Comparison of ENCODE assay signal across 25 mouse cellular contexts in the genomic region with DNA sequence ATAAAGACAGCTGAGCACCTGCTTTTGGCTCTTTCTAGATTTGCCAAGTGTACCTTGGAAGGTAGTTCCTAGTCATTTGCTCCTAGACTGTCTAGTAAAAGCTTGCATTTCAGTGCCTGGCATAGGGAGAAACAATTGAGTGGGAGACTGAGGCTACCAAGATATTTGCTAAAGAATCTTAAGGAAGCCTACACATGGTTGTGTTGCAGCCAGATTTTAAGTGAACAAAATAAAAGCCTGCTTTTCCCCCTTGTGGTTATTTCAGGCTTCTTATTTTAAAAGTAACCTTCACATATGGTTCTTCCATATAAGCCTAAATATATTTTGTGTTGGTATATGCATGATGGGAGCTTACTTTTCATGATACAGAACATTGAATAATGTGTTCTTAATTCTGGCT. TPM values are rescaled to one million over a fixed set of nuclear protein-coding genes. Genes with fewer than 3 reads are reported as not detected.
DNase-seq lines count a peak whose midpoint lies in the region; ATAC-seq and TF ChIP-seq lines count a peak whose summit lies in the region.
"Had no signal": no experiment of that assay in that cellular context is flagged by ENCODE, and none has a peak within 500 bp of the region (broad histone marks: within the 10 kb centered on the region; RNA-seq: fewer than 3 reads in every experiment).

No protein-coding gene starts in this region.

- ATAC-seq in hindbrain, embryonic 14.5 days (ENCODE audit: low FRiP score): no peak
- no peak for ATAC-seq in hindbrain, embryonic 11.5 days (ENCODE audit: low FRiP score)
- no peak for ATAC-seq in midbrain, embryonic 16.5 days
- no peak for ATAC-seq in midbrain, embryonic 14.5 days (ENCODE audit: low FRiP score, low TSS enrichment)
- no peak for ATAC-seq in neural tube, embryonic 15.5 days (ENCODE audit: low FRiP score)
- ATAC-seq in monocyte, adult 5-6 weeks (replicated peaks; ENCODE audit: insufficient number of reproducible peaks, low FRiP score, low TSS enrichment, poor library complexity, severe bottlenecking): no peak
- ATAC-seq: activated CD4-positive, CD25-positive, alpha-beta regulatory T cell, adult 4 months; forebrain, embryonic 13.5 days; forebrain, postnatal 0 days; inflammation-experienced regulatory T-cells, adult 6 months; Patski had no signal

- H3K9ac ChIP-seq in hindbrain, embryonic 14.5 days: no peak overlapping the region
- H3K9ac ChIP-seq in hindbrain, embryonic 11.5 days (ENCODE audit: low read depth, low read length): no peak overlapping the region
- no peak overlapping the region for H3K9ac ChIP-seq in midbrain, embryonic 16.5 days (ENCODE audit: low read depth, low read length)
- no peak overlapping the region for H3K9ac ChIP-seq in midbrain, embryonic 14.5 days (replicated peaks; ENCODE audit: low read length)
- no peak overlapping the region for H3K9ac ChIP-seq in neural tube, embryonic 15.5 days (replicated peaks)
- H3K9ac ChIP-seq: forebrain, embryonic 13.5 days; forebrain, postnatal 0 days had no signal

- peaks cover 7% of the 10 kb centered on the region; the same call in 1 of the 2 replicates for H3K4me1 ChIP-seq in hindbrain, embryonic 14.5 days (replicated peaks; ENCODE audit: control insufficient read depth, insufficient read depth, low read length)
- no peaks in the 10 kb centered on the region for H3K4me1 ChIP-seq in hindbrain, embryonic 11.5 days (replicated peaks; ENCODE audit: control insufficient read depth, insufficient read depth, low read length)
- peaks cover 8% of the 10 kb centered on the region; the same call in 1 of the 2 replicates for H3K4me1 ChIP-seq in midbrain, embryonic 16.5 days (ENCODE audit: control insufficient read depth, insufficient read depth, low read length)
- H3K4me1 ChIP-seq in midbrain, embryonic 14.5 days (ENCODE audit: control insufficient read depth, insufficient read depth, low read length): peaks cover 27% of the 10 kb centered on the region
- peaks cover 17% of the 10 kb centered on the region; the same call in 1 of the 2 replicates for H3K4me1 ChIP-seq in neural tube, embryonic 15.5 days

- H3K4me2 ChIP-seq in hindbrain, embryonic 14.5 days (replicated peaks): peak overlapping the region; percentile 95
- H3K4me2 ChIP-seq in hindbrain, embryonic 11.5 days (replicated peaks; ENCODE audit: low read depth, low read length): no peak overlapping the region
- H3K4me2 ChIP-seq in midbrain, embryonic 16.5 days (ENCODE audit: low read length): peak overlapping the region; percentile 24; the same call in 1 of the 2 replicates
- H3K4me2 ChIP-seq in midbrain, embryonic 14.5 days (ENCODE audit: low read length): no peak overlapping the region
- peak overlapping the region; percentile 93 for H3K4me2 ChIP-seq in neural tube, embryonic 15.5 days
- H3K4me2 ChIP-seq: forebrain, embryonic 13.5 days had no signal

- no peak overlapping the region for H3K27ac ChIP-seq in hindbrain, embryonic 14.5 days
- H3K27ac ChIP-seq in hindbrain, embryonic 11.5 days (ENCODE audit: low read depth, low read length): no peak overlapping the region
- H3K27ac ChIP-seq in layer of hippocampus, adult 2 months: peak overlapping the region; percentile 95
- no peak overlapping the region for H3K27ac ChIP-seq in midbrain, embryonic 16.5 days (ENCODE audit: low read length)
- no peak overlapping the region for H3K27ac ChIP-seq in midbrain, embryonic 14.5 days (replicated peaks; ENCODE audit: low read depth, low read length)
- H3K27ac ChIP-seq in neural tube, embryonic 15.5 days (replicated peaks): no peak overlapping the region
- H3K27ac ChIP-seq: embryonic facial prominence, embryonic 10.5 days; forebrain, embryonic 13.5 days; heart, embryonic 10.5 days had no signal

- no peak for DNase-seq in hindbrain, embryonic 14.5 days (ENCODE audit: low spot score)
- DNase-seq in hindbrain, embryonic 11.5 days (ENCODE audit: low spot score): no peak
- DNase-seq in layer of hippocampus, adult 2 months (ENCODE audit: low spot score in 2 of 2): no peak
- no peak for DNase-seq in layer of hippocampus, adult 18-20 months (ENCODE audit: low spot score in 2 of 2)
- no peak for DNase-seq in midbrain, embryonic 14.5 days
- DNase-seq: adrenal gland, postnatal 14 days; cerebellum, adult 2 months; cerebellum, postnatal 10 days; forebrain, postnatal 0 days; gastrocnemius, postnatal 36 days; heart, adult 11 months; heart, postnatal 10 days; heart, postnatal 4 days had no signal

- H3K9me3 ChIP-seq in hindbrain, embryonic 14.5 days (ENCODE audit: control insufficient read depth, low read length): no peaks in the 10 kb centered on the region
- H3K9me3 ChIP-seq in hindbrain, embryonic 11.5 days (ENCODE audit: control insufficient read depth, low read length): no peaks in the 10 kb centered on the region
- H3K9me3 ChIP-seq in midbrain, embryonic 16.5 days (replicated peaks; ENCODE audit: control insufficient read depth, low read length, poor library complexity, severe bottlenecking): no peaks in the 10 kb centered on the region
- no peaks in the 10 kb centered on the region for H3K9me3 ChIP-seq in midbrain, embryonic 14.5 days (ENCODE audit: control insufficient read depth, low read length)
- H3K9me3 ChIP-seq in neural tube, embryonic 15.5 days (replicated peaks): no peaks in the 10 kb centered on the region
- H3K9me3 ChIP-seq: embryonic facial prominence, embryonic 10.5 days; forebrain, embryonic 13.5 days; heart, embryonic 10.5 days had no signal

- H3K4me3 ChIP-seq in hindbrain, embryonic 14.5 days (replicated peaks; ENCODE audit: low read length): no peak overlapping the region
- no peak overlapping the region for H3K4me3 ChIP-seq in hindbrain, embryonic 11.5 days (ENCODE audit: low read depth, low read length)
- H3K4me3 ChIP-seq in layer of hippocampus, adult 2 months: no peak overlapping the region; the same call in 1 of the 2 replicates
- no peak overlapping the region for H3K4me3 ChIP-seq in midbrain, embryonic 16.5 days (ENCODE audit: low read depth, low read length)
- no peak overlapping the region for H3K4me3 ChIP-seq in midbrain, embryonic 14.5 days (replicated peaks; ENCODE audit: low read depth, low read length)
- no peak overlapping the region for H3K4me3 ChIP-seq in neural tube, embryonic 15.5 days (replicated peaks)
- H3K4me3 ChIP-seq: embryonic facial prominence, embryonic 10.5 days; forebrain, embryonic 13.5 days; heart, embryonic 10.5 days had no signal

- no peaks in the 10 kb centered on the region for H3K36me3 ChIP-seq in hindbrain, embryonic 14.5 days (replicated peaks; ENCODE audit: control insufficient read depth, insufficient read depth)
- H3K36me3 ChIP-seq in hindbrain, embryonic 11.5 days (ENCODE audit: control insufficient read depth, insufficient read depth, low read length): no peaks in the 10 kb centered on the region
- H3K36me3 ChIP-seq in midbrain, embryonic 16.5 days (ENCODE audit: control insufficient read depth, insufficient read depth, low read length): no peaks in the 10 kb centered on the region
- no peaks in the 10 kb centered on the region for H3K36me3 ChIP-seq in midbrain, embryonic 14.5 days (ENCODE audit: control insufficient read depth, insufficient read depth, low read length)
- no peaks in the 10 kb centered on the region for H3K36me3 ChIP-seq in neural tube, embryonic 15.5 days
- H3K36me3 ChIP-seq: embryonic facial prominence, embryonic 10.5 days; heart, embryonic 10.5 days had no signal

- H3K27me3 ChIP-seq in hindbrain, embryonic 14.5 days (ENCODE audit: control insufficient read depth, insufficient read depth, low read length): no peaks in the 10 kb centered on the region
- H3K27me3 ChIP-seq in hindbrain, embryonic 11.5 days (ENCODE audit: control insufficient read depth, insufficient read depth, low read length): no peaks in the 10 kb centered on the region
- no peaks in the 10 kb centered on the region for H3K27me3 ChIP-seq in midbrain, embryonic 16.5 days (ENCODE audit: control insufficient read depth, insufficient read depth, low read depth, low read length)
- no peaks in the 10 kb centered on the region; the same call in 1 of the 2 replicates for H3K27me3 ChIP-seq in midbrain, embryonic 14.5 days (ENCODE audit: control insufficient read depth, insufficient read depth, low read length)
- H3K27me3 ChIP-seq in neural tube, embryonic 15.5 days (replicated peaks): no peaks in the 10 kb centered on the region

- 0 out of 2 replicates have a peak, but pooled peaks have one; percentile 14 for TF ChIP-seq CTCF in layer of hippocampus, adult 2 months (conservative IDR thresholded peaks at IDR 0.05)

RNA-seq across cellular contexts. Expression of a gene that starts 3.8 kb away (rescaled TPM):
- 46.2 and 58.4 TPM in 2 replicates for polyA plus RNA-seq in hindbrain, embryonic 14.5 days (2014; fragmentation: Nextera tagmentation; extraction: Ambion mirVana)
- polyA plus RNA-seq in hindbrain, embryonic 11.5 days (2014; fragmentation: Nextera tagmentation; extraction: Ambion mirVana): 1.6 and 3.1 TPM in 2 replicates
- 10 to 100 TPM; 60.3 to 61.7 TPM for total RNA-seq in layer of hippocampus, adult 2 months (2021)
- total RNA-seq in layer of hippocampus, adult 18-20 months (2021): 10 to 100 TPM; 64.4 TPM
- 61.0 and 82.6 TPM in 2 replicates for polyA plus RNA-seq in midbrain, embryonic 16.5 days (2015; fragmentation: Nextera tagmentation; extraction: Ambion mirVana)
- 34.9 and 39.1 TPM in 2 replicates for polyA plus RNA-seq in midbrain, embryonic 14.5 days (2014; fragmentation: Nextera tagmentation; extraction: Ambion mirVana)
- 39.6 and 50.6 TPM in 2 replicates for polyA plus RNA-seq in neural tube, embryonic 15.5 days (2015; fragmentation: Nextera tagmentation; extraction: Ambion mirVana)
- not detected in 3 replicates for total RNA-seq in monocyte, adult 5-6 weeks (2017)
- total RNA-seq: gastrocnemius, adult 8-10 months; gastrocnemius, postnatal 36 days; heart, postnatal 4 days; MEL had no signal
- polyA plus RNA-seq: activated CD4-positive, CD25-positive, alpha-beta regulatory T cell, adult 4 months; C2C12; inflammation-experienced regulatory T-cells, adult 6 months had no signal

Comparison
In these comparisons a context has a peak if more than half of its experiments do, and no peak if none do; other contexts are left out.
1. H3K4me2 ChIP-seq: peak in hindbrain, embryonic 14.5 days (single experiment), midbrain, embryonic 16.5 days (single experiment) and neural tube, embryonic 15.5 days (single experiment); none in hindbrain, embryonic 11.5 days (single experiment) and midbrain, embryonic 14.5 days (single experiment).